Mouse (Mus musculus) MEL (cell line): ENCODE measurements around the gene Disp1. TPM values are rescaled to one million over a fixed set of nuclear protein-coding genes. Genes with fewer than 3 reads are reported as not detected.

ENCODE experiments used
- DNase-seq: peaks from one replicate; pipeline ENCODE4 v3.0.0; 2011; ENCODE audit warnings: low read depth, low spot score
- H3K27ac ChIP-seq: 2 replicates; pipeline ENCODE4 v1.5.1; 2012; ENCODE audit warnings: low read depth, mild to moderate bottlenecking, control low read depth, low read length, moderate library complexity; ENCODE audit not compliant: control insufficient read depth
- H3K27me3 ChIP-seq, 2 experiments: fragments of 150-350 bp in 1 of 2; sonication (generic) in 1 of 2; 2 replicates each; pipeline ENCODE4 v1.6.1; 2012; ENCODE audit warnings: low read length in 2 of 2, mild to moderate bottlenecking in 2 of 2, improper control_type of control experiment in 1 of 2, moderate library complexity in 1 of 2; ENCODE audit not compliant: insufficient read depth in 2 of 2, control insufficient read depth in 1 of 2
- H3K36me3 ChIP-seq, 2 experiments: 2 replicates each; pipeline ENCODE4 v1.6.1; 2012 to 2014; ENCODE audit warnings: low read length in 2 of 2, improper control_type of control experiment in 1 of 2, inconsistent platforms in 1 of 2, mild to moderate bottlenecking in 1 of 2; ENCODE audit not compliant: insufficient read depth in 2 of 2, control insufficient read depth in 1 of 2
- H3K4me1 ChIP-seq, 2 experiments: fragments of 150-350 bp in 1 of 2; sonication (generic) in 1 of 2; 2 replicates each; pipeline ENCODE4 v1.6.1; 2012; ENCODE audit warnings: low read length in 2 of 2, improper control_type of control experiment in 1 of 2, mild to moderate bottlenecking in 1 of 2; ENCODE audit not compliant: insufficient read depth in 2 of 2, control insufficient read depth in 1 of 2
- H3K4me3 ChIP-seq, 2 experiments: fragments of 150-350 bp in 1 of 2; sonication (generic) in 1 of 2; 2 replicates each; pipeline ENCODE4 v1.5.1; 2012; ENCODE audit warnings: low read depth in 2 of 2, low read length in 2 of 2, mild to moderate bottlenecking in 2 of 2, moderate library complexity in 2 of 2, control low read depth in 1 of 2, improper control_type of control experiment in 1 of 2; ENCODE audit not compliant: control insufficient read depth in 1 of 2, insufficient read depth in 1 of 2
- H3K79me2 ChIP-seq: 2 replicates; pipeline ENCODE4 v1.6.1; 2012; ENCODE audit warnings: mild to moderate bottlenecking, low read length, moderate library complexity; ENCODE audit not compliant: control insufficient read depth, poor library complexity, insufficient read depth
- H3K9ac ChIP-seq: 2 replicates; pipeline ENCODE4 v1.6.1; 2012; ENCODE audit warnings: low read depth, mild to moderate bottlenecking, control low read depth, low read length, moderate library complexity; ENCODE audit not compliant: control insufficient read depth, poor library complexity, severe bottlenecking
- H3K9me3 ChIP-seq: fragments of 150-350 bp; sonication (generic); replicated peaks from 2 replicates; pipeline ENCODE4 v1.6.1; 2012; ENCODE audit warnings: mild to moderate bottlenecking, low read length, improper control_type of control experiment, moderate library complexity; ENCODE audit not compliant: insufficient read depth
- BHLHE40 ChIP-seq: IDR thresholded peaks from 2 replicates; pipeline ENCODE4 v1.6.1; 2012; ENCODE audit warnings: low read depth, mild to moderate bottlenecking, inconsistent platforms, low read length, improper control_type of control experiment, borderline replicate concordance
- CHD1 ChIP-seq: IDR thresholded peaks from 2 replicates; pipeline ENCODE4 v1.6.1; 2012; ENCODE audit warnings: low read depth, mild to moderate bottlenecking, inconsistent platforms, low read length, improper control_type of control experiment
- CHD2 ChIP-seq: IDR thresholded peaks from 2 replicates; pipeline ENCODE4 v1.6.1; 2011; ENCODE audit warnings: low read length, improper control_type of control experiment
- CTCF ChIP-seq, 3 experiments: IDR thresholded peaks in 2 of 3; conservative IDR thresholded peaks in 1 of 3; 2 replicates each; pipeline ENCODE4 v1.5.1; 2011 to 2012; ENCODE audit warnings: low read length in 3 of 3, low read depth in 2 of 3, mild to moderate bottlenecking in 2 of 3, improper control_type of control experiment in 1 of 3, inconsistent platforms in 1 of 3, mixed read lengths in 1 of 3, moderate library complexity in 1 of 3; ENCODE audit not compliant: control insufficient read depth in 1 of 3, insufficient read depth in 1 of 3, poor library complexity in 1 of 3, severe bottlenecking in 1 of 3
- EP300 ChIP-seq, 2 experiments: IDR thresholded peaks; 2 replicates each; pipeline ENCODE4 v1.6.1; 2011; ENCODE audit warnings: improper control_type of control experiment in 2 of 2, low read length in 2 of 2, low read depth in 1 of 2, mild to moderate bottlenecking in 1 of 2
- ETS1 ChIP-seq: IDR thresholded peaks from 2 replicates; pipeline ENCODE4 v1.6.1; 2012; ENCODE audit warnings: low read depth, mild to moderate bottlenecking, inconsistent platforms, low read length, improper control_type of control experiment, moderate library complexity
- GATA1 ChIP-seq: IDR thresholded peaks from 2 replicates; pipeline ENCODE4 v1.6.1; 2011; ENCODE audit warnings: low read depth, low read length, improper control_type of control experiment
- MAX ChIP-seq: IDR thresholded peaks from 2 replicates; pipeline ENCODE4 v1.6.1; 2011; ENCODE audit warnings: low read length, improper control_type of control experiment
- MYB ChIP-seq: IDR thresholded peaks from 2 replicates; pipeline ENCODE4 v1.6.1; 2011; ENCODE audit warnings: mild to moderate bottlenecking, low read depth, low read length, improper control_type of control experiment
- NRF1 ChIP-seq: IDR thresholded peaks from 2 replicates; pipeline ENCODE4 v1.6.1; 2014; ENCODE audit warnings: low read depth, mild to moderate bottlenecking, inconsistent platforms, low read length, improper control_type of control experiment, moderate library complexity; ENCODE audit not compliant: poor library complexity, insufficient read depth, severe bottlenecking
- POLR2AphosphoS2 ChIP-seq: IDR thresholded peaks from 2 replicates; pipeline ENCODE4 v1.6.1; 2011; ENCODE audit warnings: low read length, improper control_type of control experiment
- RAD21 ChIP-seq: IDR thresholded peaks from 2 replicates; pipeline ENCODE4 v1.6.1; 2011; ENCODE audit warnings: mild to moderate bottlenecking, low read depth, low read length, improper control_type of control experiment
- RCOR1 ChIP-seq: IDR thresholded peaks from 2 replicates; pipeline ENCODE4 v1.6.1; 2012; ENCODE audit warnings: low read depth, mild to moderate bottlenecking, inconsistent platforms, low read length, improper control_type of control experiment
- SIN3A ChIP-seq: IDR thresholded peaks from 2 replicates; pipeline ENCODE4 v1.6.1; 2012; ENCODE audit warnings: low read length, improper control_type of control experiment, inconsistent platforms
- TBP ChIP-seq: IDR thresholded peaks from 2 replicates; pipeline ENCODE4 v1.8.0; 2011; ENCODE audit warnings: low read depth, low read length, improper control_type of control experiment
- USF1 ChIP-seq: IDR thresholded peaks from 2 replicates; pipeline ENCODE4 v1.6.1; 2014; ENCODE audit warnings: low read depth, mild to moderate bottlenecking, inconsistent platforms, low read length, improper control_type of control experiment, moderate library complexity
- USF2 ChIP-seq, 2 experiments: IDR thresholded peaks; 2 replicates each; pipeline ENCODE4 v1.6.1; 2011 to 2012; ENCODE audit warnings: improper control_type of control experiment in 2 of 2, low read length in 2 of 2, borderline replicate concordance in 1 of 2, inconsistent platforms in 1 of 2, low read depth in 1 of 2, mild to moderate bottlenecking in 1 of 2; ENCODE audit not compliant: insufficient read depth in 1 of 2
- ZMIZ1 ChIP-seq: IDR thresholded peaks from 2 replicates; pipeline ENCODE4 v1.6.1; 2012; ENCODE audit warnings: low read depth, mild to moderate bottlenecking, inconsistent platforms, low read length, improper control_type of control experiment, moderate library complexity
- ZNF384 ChIP-seq: IDR thresholded peaks from 2 replicates; pipeline ENCODE4 v1.6.1; 2012; ENCODE audit warnings: low read depth, mild to moderate bottlenecking, inconsistent platforms, low read length, improper control_type of control experiment
- polyA plus RNA-seq, 2 experiments: library from polyadenylated mRNA; stranded (reverse) in 1 of 2; unstranded in 1 of 2; fragments of >175 nt in 1 of 2; fragments of >200 nt in 1 of 2; gene quantifications; 2 replicates each; pipeline versions ENCODE4 v1.2.1 to v1.2.4; 2012; ENCODE audit warnings: low replicate concordance in 2 of 2, low read depth in 1 of 2; ENCODE audit not compliant: insufficient read length in 2 of 2, insufficient read depth in 1 of 2, missing spikeins in 1 of 2
- total RNA-seq: library from RNA; depleted of rRNA; stranded (reverse); fragments of 300-350 nt; gene quantifications from 2 replicates; pipeline ENCODE4 v1.2.3, GENCODE M21; 2012

Gene Disp1
- total and polyA plus RNA-seq, 3 experiments: 6.3 to 9.9 TPM; not detected in 1

DNA sequence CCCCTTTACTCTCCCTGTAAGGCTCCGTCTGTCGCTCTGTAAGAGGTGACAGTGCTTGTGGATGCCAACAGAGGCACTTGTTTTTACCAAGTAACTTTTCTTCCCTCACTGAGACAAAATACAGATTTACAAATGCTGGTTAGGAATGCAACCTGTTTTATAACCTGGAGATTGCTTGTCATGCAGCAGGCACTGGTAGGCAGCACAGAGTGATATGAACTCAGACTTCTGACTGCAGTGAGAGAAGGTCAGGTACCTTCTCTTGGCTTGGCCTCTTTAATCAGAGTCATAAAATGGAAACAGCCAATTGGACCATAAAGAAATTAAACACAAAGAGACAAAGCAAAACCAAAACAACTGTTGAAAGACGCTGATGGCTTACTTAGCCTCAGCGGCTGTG is 83.2 kb downstream of the Disp1 start:
- no peaks in the 10 kb centered on the region for H3K9me3 ChIP-seq
- no peak overlapping the region for H3K9ac ChIP-seq
- H3K27me3 ChIP-seq: no peaks in the 10 kb centered on the region
- TF ChIP-seq MYB: no peak
- TF ChIP-seq MAX: no peak
- TF ChIP-seq USF2 (IDR thresholded peaks at IDR 0.05; ENCODE audit: borderline replicate concordance in 1 of 2, insufficient read depth in 1 of 2, low read depth in 1 of 2, low read length in 2 of 2): no peak
- TF ChIP-seq CHD1: no peak
- no peak for TF ChIP-seq POLR2AphosphoS2
- TF ChIP-seq EP300 (IDR thresholded peaks at IDR 0.05; ENCODE audit: low read depth in 1 of 2, low read length in 2 of 2): no peak
- TF ChIP-seq BHLHE40: no peak
- TF ChIP-seq NRF1: no peak
- no peak for TF ChIP-seq SIN3A
- peaks cover 0 to 14% of the 10 kb centered on the region in 2 experiments; a peak in 3 of 4 replicates for H3K4me1 ChIP-seq
- DNase-seq: no peak
- H3K79me2 ChIP-seq: no peaks in the 10 kb centered on the region
- H3K27ac ChIP-seq: no peak overlapping the region
- H3K36me3 ChIP-seq: peaks cover 0 to 14% of the 10 kb centered on the region in 2 experiments; a peak in 2 of 4 replicates
- no peak overlapping the region for H3K4me3 ChIP-seq

- TF ChIP-seq ZNF384 (no peak), CHD2 (no peak), SIN3A (peak; percentile 46; the same call in 1 of the 2 replicates), ZMIZ1 (no peak), RAD21 (no peak), EP300 (IDR thresholded peaks at IDR 0.05; ENCODE audit: low read depth in 1 of 2, low read length in 2 of 2) (peak; percentile 22 to 63; a peak in 3 of 4 replicates), POLR2AphosphoS2 (no peak), USF1 (no peak), RCOR1 (peak; percentile 93), TBP (peak; percentile 49; the same call in 1 of the 2 replicates), MAX (no peak), CTCF (IDR thresholded peaks at IDR 0.05 in 2 of 3, conservative IDR thresholded peaks at IDR 0.05 in 1 of 3; ENCODE audit: control insufficient read depth in 1 of 3, insufficient read depth in 1 of 3, low read depth in 2 of 3, low read length in 3 of 3, poor library complexity in 1 of 3, severe bottlenecking in 1 of 3) (no peak), ETS1 (peak; percentile 81; the same call in 1 of the 2 replicates), GATA1 (peak; percentile 82), USF2 (IDR thresholded peaks at IDR 0.05; ENCODE audit: borderline replicate concordance in 1 of 2, insufficient read depth in 1 of 2, low read depth in 1 of 2, low read length in 2 of 2) (no peak)
- DNase-seq: peak; percentile 95
These were observed 86.9 kb downstream of the Disp1 start for GRCm38 (mm10) chr1:183134427-183134826.

More at GRCm38 (mm10) chr1:183134427-183134826, 86.9 kb downstream of the Disp1 start:
- H3K9ac ChIP-seq: no peak overlapping the region; the same call in 1 of the 2 replicates
- H3K79me2 ChIP-seq: no peaks in the 10 kb centered on the region
- no peaks in the 10 kb centered on the region for H3K9me3 ChIP-seq
- H3K4me3 ChIP-seq: no peak overlapping the region
- peaks cover 0 to 14% of the 10 kb centered on the region in 2 experiments; a peak in 2 of 4 replicates for H3K36me3 ChIP-seq
- no peaks in the 10 kb centered on the region for H3K27me3 ChIP-seq
- H3K27ac ChIP-seq: peak overlapping the region; percentile 77
- peaks cover 0 to 14% of the 10 kb centered on the region in 2 experiments; a peak in 3 of 4 replicates for H3K4me1 ChIP-seq
